Mouse (Mus musculus): ENCODE measurements at regions not wholly inside any gene's neighbourhood (a gene's known extent, or its start where the extent isn't known, plus 50 kb on each side); places are given as distances from the start of the nearest gene placed in this dataset.

DNA sequence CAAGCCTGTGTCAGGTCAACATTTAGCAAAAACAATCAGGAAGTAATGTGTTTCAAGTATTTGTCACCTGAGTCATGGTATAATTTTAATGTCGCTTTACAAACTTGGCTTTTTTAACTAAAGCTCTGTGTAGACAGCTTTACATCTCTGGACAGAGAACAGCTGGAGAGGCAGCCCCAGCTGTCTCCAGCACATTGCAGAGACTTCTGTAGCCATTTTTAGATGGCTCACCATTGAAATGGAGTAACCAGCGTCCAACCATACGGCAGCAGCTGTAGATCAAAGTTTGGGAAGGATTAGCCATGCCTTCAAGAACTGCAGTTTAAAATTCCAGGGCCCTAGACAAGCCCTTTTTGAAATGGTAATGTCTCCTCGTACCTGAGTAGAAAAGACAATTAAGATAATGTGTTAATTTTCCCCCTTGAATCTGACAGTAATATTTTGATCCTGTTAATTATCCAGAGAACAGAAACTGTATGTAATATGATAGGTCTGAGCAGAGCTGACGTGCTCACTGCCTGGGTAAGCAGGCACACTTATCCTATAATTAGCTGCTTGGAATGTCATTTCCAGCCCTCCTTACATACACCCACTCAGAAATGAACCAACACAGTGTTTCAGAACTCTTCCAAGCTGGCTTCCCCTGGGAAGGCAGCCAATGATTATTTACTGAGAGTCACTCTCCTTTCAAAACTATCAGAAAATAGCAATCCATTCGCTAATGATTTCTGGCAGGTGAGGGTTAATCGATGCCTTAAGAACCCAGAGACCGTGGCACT lies 104.6 kb upstream of the Irx5 start:
- H3K4me3 ChIP-seq (ENCODE audit: low read length), result no peak overlapping the region
- 0 out of 2 replicates have a peak, but pooled peaks cover under 1% of the 10 kb centered on the region for H3K27me3 ChIP-seq (ENCODE audit: insufficient read depth, low read length)
- H3K4me2 ChIP-seq (replicated peaks; ENCODE audit: low read depth, low read length), result no peak overlapping the region
- no peak overlapping the region for H3K9ac ChIP-seq (replicated peaks; ENCODE audit: low read length)
- no peaks in the 10 kb centered on the region for H3K9me3 ChIP-seq (ENCODE audit: low read length)
- H3K36me3 ChIP-seq (ENCODE audit: insufficient read depth, low read length), result no peaks in the 10 kb centered on the region
- 0 out of 2 replicates have a peak, but pooled peaks cover 4% of the 10 kb centered on the region for H3K4me1 ChIP-seq (ENCODE audit: insufficient read depth, low read length)
- H3K27ac ChIP-seq (ENCODE audit: low read length), result no peak overlapping the region
- WGBS, result 39% methylated on average over 8 of the region's 8 CpGs
- ATAC-seq (ENCODE audit: low FRiP score, low TSS enrichment), result peak; percentile 46; the same call in 1 of the 2 replicates

DNA sequence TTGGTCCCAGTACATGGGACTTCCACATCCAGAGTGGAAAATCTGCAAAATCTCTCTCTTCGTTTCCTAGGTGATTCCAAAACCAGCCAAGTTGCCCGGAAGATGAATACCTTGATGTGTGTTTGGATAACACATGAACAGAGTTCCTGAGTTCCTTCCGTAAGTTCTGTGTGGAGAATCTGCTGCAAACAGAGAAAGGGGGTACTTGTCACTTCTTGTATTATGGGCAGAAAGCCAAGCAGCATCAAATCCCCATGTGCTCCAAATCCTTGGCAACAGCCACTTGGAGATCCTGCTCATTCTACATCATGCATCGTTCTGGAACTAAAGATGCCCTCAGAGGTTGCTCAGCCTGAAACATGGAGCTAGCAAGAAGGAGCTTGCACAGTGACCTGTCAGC lies 111.1 kb upstream of the Irx5 start:
- Histone ChIP-seq H3K27ac (ENCODE audit: low read length) (no peak overlapping the region), H3K9ac (replicated peaks; ENCODE audit: low read length) (no peak overlapping the region), H3K4me1 (ENCODE audit: insufficient read depth, low read length) (no peaks in the 10 kb centered on the region), H3K27me3 (ENCODE audit: insufficient read depth, low read length) (0 out of 2 replicates have a peak, but pooled peaks cover 2% of the 10 kb centered on the region), H3K36me3 (ENCODE audit: insufficient read depth, low read length) (no peaks in the 10 kb centered on the region), H3K4me3 (ENCODE audit: low read length) (no peak overlapping the region), H3K4me2 (replicated peaks; ENCODE audit: low read depth, low read length) (no peak overlapping the region), H3K9me3 (ENCODE audit: low read length) (no peaks in the 10 kb centered on the region)
- WGBS, result 78% methylated on average over 4 of the region's 4 CpGs
- ATAC-seq (ENCODE audit: low FRiP score, low TSS enrichment), result no peak

DNA sequence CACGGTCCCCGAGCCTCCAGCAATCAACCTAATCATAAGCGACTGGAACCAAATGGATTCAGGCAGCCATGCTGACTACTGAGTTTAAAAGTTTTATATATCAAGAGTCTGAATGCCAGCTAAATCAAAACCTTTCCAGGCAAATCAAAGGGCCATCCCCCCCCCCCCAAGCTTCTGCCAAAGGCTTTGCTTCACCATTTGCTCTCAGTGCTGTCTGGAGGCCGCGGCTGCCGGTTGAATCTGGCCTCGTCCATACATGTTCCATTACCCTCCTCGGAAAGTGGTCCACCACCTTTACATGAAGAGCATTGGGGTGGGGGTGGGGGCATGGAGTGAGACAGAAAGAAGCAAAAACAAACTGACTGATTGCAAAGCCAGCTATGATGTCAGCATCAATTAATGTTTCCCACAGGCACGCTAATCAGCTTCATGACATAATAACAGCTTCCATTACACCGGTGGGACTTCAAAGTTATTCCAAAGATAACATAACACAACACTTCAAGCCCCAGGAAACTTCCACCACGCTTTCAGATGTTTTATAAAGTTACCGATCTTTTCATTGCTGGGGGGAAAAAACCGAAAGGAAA lies 116.6 kb upstream of the Irx5 start:
- no peak overlapping the region for H3K4me3 ChIP-seq (ENCODE audit: low read length)
- H3K27me3 ChIP-seq (ENCODE audit: insufficient read depth, low read length), result no peaks in the 10 kb centered on the region
- no peak overlapping the region for H3K9ac ChIP-seq (replicated peaks; ENCODE audit: low read length)
- H3K36me3 ChIP-seq (ENCODE audit: insufficient read depth, low read length), result no peaks in the 10 kb centered on the region
- no peaks in the 10 kb centered on the region for H3K4me1 ChIP-seq (ENCODE audit: insufficient read depth, low read length)
- H3K9me3 ChIP-seq (ENCODE audit: low read length), result no peaks in the 10 kb centered on the region
- H3K4me2 ChIP-seq (replicated peaks; ENCODE audit: low read depth, low read length), result no peak overlapping the region
- no peak overlapping the region for H3K27ac ChIP-seq (ENCODE audit: low read length)
- WGBS, result 65% methylated on average over 13 of the region's 13 CpGs
- ATAC-seq (ENCODE audit: low FRiP score, low TSS enrichment), result no peak

DNA sequence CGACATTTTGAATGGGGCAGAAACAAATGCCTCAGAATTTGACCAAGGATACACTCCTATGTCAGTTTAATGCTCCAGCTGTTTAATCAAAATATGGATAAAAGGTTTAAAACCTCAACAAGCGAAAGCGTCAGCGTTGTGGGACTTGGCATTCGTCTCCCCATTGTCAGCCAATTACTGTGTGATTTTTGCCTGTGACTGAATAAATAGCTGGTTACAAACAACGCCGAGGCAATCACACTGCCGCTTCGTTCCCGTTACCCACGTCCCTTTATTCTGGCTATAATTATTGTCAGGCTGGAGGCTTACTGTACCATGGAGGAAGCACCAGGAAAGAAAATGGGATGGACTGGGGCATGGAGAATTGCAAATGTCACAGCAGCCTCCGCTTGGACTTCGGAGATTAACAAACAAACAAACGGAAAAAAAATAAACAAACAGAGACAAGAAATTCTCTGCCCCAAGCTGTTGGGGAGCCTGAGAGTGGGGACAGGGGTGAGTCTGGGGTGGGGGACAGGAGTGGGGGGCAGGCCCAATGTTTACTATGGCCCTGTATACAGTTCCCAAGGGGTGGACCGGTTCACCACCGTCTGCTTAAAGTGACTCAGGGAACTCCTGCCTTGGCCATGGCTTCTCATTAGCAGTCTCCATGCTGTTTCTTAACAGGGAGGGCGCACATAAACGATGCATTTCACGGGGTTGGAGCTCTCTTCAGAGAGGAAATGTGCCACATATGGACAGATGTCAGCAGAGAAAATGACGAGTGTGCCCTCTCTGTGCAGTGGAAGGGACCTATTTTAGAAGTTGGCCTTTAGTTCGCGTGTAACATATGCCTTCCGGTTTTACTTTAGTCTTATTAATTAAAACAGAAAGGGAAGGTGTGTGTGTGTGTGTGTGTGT lies 125.8 kb upstream of the Irx5 start:
- no peaks in the 10 kb centered on the region for H3K27me3 ChIP-seq (ENCODE audit: insufficient read depth, low read length)
- WGBS, result 71% methylated on average over 23 of the region's 23 CpGs
- no peak for ATAC-seq (ENCODE audit: low FRiP score, low TSS enrichment)
- H3K4me1 ChIP-seq (ENCODE audit: insufficient read depth, low read length), result no peaks in the 10 kb centered on the region
- H3K9ac ChIP-seq (replicated peaks; ENCODE audit: low read length), result no peak overlapping the region
- no peak overlapping the region for H3K27ac ChIP-seq (ENCODE audit: low read length)
- no peaks in the 10 kb centered on the region for H3K36me3 ChIP-seq (ENCODE audit: insufficient read depth, low read length)
- no peak overlapping the region for H3K4me3 ChIP-seq (ENCODE audit: low read length)
- no peaks in the 10 kb centered on the region for H3K9me3 ChIP-seq (ENCODE audit: low read length)
- H3K4me2 ChIP-seq (replicated peaks; ENCODE audit: low read depth, low read length), result no peak overlapping the region

DNA sequence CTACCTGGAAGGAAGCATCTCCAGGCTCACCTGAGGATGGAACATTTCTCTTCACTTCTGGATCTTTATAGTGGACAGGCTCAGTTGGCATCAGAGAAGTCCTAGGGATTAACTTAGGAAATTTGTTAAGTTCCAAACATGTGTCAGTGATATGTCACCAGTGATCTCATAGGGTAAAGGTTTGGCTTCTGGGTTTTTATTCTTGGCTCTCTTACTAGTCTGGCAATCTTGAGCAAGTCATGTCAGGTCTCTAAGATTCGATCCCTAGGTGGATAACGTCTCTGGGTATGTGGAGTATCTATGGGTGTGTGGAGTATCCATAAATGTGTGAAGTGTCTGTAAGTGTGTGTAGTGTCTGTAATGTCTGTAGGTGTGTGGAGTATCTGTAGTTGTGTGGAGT lies 127.9 kb upstream of the Irx5 start:
- Histone ChIP-seq H3K4me3 (ENCODE audit: low read length) (no peak overlapping the region), H3K27me3 (ENCODE audit: insufficient read depth, low read length) (no peaks in the 10 kb centered on the region), H3K36me3 (ENCODE audit: insufficient read depth, low read length) (no peaks in the 10 kb centered on the region), H3K9me3 (ENCODE audit: low read length) (no peaks in the 10 kb centered on the region), H3K4me2 (replicated peaks; ENCODE audit: low read depth, low read length) (no peak overlapping the region), H3K27ac (ENCODE audit: low read length) (no peak overlapping the region), H3K4me1 (ENCODE audit: insufficient read depth, low read length) (no peaks in the 10 kb centered on the region), H3K9ac (replicated peaks; ENCODE audit: low read length) (no peak overlapping the region)
- WGBS, result 93% methylated on average over 2 of the region's 2 CpGs
- ATAC-seq (ENCODE audit: low FRiP score, low TSS enrichment), result no peak

DNA sequence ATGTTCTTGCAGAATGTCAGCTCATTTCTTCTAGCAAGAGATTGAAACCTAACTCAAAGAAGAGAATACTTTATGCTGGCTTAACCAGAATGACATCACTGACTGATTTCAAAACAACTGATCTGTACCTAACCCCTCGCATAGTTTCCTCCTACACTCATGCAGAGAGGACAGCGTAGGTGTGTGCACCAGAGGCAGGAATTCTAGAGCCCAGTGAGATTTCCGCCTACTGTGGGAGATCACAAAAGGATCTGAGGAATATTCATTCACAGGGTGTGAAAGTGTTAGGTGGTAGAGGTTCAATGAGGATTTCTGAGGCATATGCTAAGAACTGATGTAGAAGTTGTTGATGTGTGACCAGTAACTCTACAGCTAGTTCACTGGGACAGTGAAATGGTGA lies 132.5 kb upstream of the Irx5 start:
- no peak for ATAC-seq (ENCODE audit: low FRiP score, low TSS enrichment)
- H3K4me1 ChIP-seq (ENCODE audit: insufficient read depth, low read length), result no peaks in the 10 kb centered on the region
- H3K36me3 ChIP-seq (ENCODE audit: insufficient read depth, low read length), result no peaks in the 10 kb centered on the region
- 75% methylated on average over 3 of the region's 3 CpGs for WGBS
- H3K27me3 ChIP-seq (ENCODE audit: insufficient read depth, low read length), result no peaks in the 10 kb centered on the region
- H3K27ac ChIP-seq (ENCODE audit: low read length), result no peak overlapping the region
- no peaks in the 10 kb centered on the region for H3K9me3 ChIP-seq (ENCODE audit: low read length)
- H3K4me2 ChIP-seq (replicated peaks; ENCODE audit: low read depth, low read length), result no peak overlapping the region
- no peak overlapping the region for H3K4me3 ChIP-seq (ENCODE audit: low read length)
- H3K9ac ChIP-seq (replicated peaks; ENCODE audit: low read length), result no peak overlapping the region

DNA sequence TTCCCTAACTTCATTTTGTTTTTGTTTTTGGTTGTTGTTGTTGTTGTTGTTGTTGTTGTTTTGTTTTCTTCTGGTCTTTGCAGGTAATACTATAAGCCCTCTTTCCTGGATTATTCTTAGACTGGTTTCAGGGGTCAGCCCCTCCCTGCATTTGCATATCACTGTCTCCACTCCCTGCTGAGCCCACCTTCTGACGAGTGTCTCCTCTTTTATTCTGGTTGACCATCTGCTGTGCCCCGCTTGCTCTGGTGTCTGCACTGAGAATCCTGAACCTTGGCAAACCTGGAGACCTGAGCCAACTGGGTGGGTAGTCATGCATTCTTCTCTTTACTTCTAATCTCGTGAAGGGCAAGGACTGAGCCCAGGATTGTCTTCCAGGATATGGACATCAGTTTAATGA lies 134.4 kb upstream of the Irx5 start:
- Histone ChIP-seq H3K4me3 (ENCODE audit: low read length) (no peak overlapping the region), H3K4me2 (replicated peaks; ENCODE audit: low read depth, low read length) (no peak overlapping the region), H3K9ac (replicated peaks; ENCODE audit: low read length) (no peak overlapping the region), H3K27me3 (ENCODE audit: insufficient read depth, low read length) (no peaks in the 10 kb centered on the region), H3K36me3 (ENCODE audit: insufficient read depth, low read length) (no peaks in the 10 kb centered on the region), H3K4me1 (ENCODE audit: insufficient read depth, low read length) (no peaks in the 10 kb centered on the region), H3K27ac (ENCODE audit: low read length) (no peak overlapping the region), H3K9me3 (ENCODE audit: low read length) (no peaks in the 10 kb centered on the region)
- WGBS, result 59% methylated on average over 3 of the region's 3 CpGs
- ATAC-seq (ENCODE audit: low FRiP score, low TSS enrichment), result no peak

DNA sequence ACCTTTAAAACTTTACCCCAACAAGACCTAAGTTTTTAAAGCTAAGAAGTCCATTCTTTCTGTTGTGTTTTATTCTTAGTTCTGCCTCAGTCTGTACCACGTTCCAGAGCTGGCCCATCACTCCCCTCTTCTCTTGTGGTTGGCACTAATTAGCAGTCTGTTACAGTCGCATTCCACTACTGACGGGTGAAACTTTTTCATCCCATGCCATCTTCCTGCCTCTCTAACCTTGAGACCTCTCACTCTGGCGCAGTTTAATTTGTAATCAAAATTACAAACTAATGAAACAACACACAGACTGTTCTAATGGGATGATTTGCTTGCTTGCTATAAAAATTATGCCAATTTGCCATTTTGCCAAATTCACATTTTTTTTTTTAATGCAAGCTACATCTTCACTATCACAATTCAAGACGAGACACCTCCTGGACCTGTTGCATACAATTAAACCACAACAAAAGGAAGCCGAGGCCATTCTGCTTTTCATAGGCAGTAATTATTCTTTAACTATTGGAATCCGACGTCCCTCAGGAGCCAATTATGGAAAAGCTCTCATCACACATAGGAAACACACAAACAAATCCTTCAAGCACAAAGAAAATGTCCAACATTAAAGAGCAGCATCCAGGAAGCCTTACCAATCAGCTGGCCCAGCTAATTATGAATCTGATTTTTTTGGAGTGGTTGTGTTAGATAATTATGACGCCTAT lies 138.1 kb upstream of the Irx5 start:
- no peak for ATAC-seq (ENCODE audit: low FRiP score, low TSS enrichment)
- Histone ChIP-seq H3K27ac (ENCODE audit: low read length) (no peak overlapping the region), H3K4me1 (ENCODE audit: insufficient read depth, low read length) (no peaks in the 10 kb centered on the region), H3K4me3 (ENCODE audit: low read length) (no peak overlapping the region), H3K4me2 (replicated peaks; ENCODE audit: low read depth, low read length) (no peak overlapping the region), H3K9me3 (ENCODE audit: low read length) (no peaks in the 10 kb centered on the region), H3K36me3 (ENCODE audit: insufficient read depth, low read length) (no peaks in the 10 kb centered on the region), H3K27me3 (ENCODE audit: insufficient read depth, low read length) (0 out of 2 replicates have a peak, but pooled peaks cover 2% of the 10 kb centered on the region), H3K9ac (replicated peaks; ENCODE audit: low read length) (no peak overlapping the region)
- 81% methylated on average over 9 of the region's 9 CpGs for WGBS

DNA sequence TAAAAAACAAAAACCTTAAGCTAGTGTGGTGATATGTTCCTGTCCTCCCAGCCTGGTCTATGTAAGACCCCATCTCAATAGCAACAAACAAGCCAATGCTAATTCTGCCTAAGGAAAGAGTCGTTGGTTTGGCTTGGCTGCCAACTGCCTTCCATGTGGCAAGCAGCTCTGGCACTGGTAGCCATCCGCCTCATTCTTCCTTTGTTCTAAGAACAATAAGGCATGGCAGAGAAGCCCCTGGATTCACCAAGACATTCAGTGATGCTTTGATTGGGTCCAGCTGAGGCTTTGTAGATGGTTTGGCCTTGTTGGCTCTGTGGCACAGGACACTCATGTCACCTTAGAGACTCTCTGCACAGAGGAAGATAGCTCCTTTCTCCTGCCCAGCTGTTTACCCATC lies 139.9 kb upstream of the Irx5 start:
- H3K9ac ChIP-seq (replicated peaks; ENCODE audit: low read length), result no peak overlapping the region
- H3K27ac ChIP-seq (ENCODE audit: low read length), result no peak overlapping the region
- no peak overlapping the region for H3K4me2 ChIP-seq (replicated peaks; ENCODE audit: low read depth, low read length)
- no peak for ATAC-seq (ENCODE audit: low FRiP score, low TSS enrichment)
- H3K9me3 ChIP-seq (ENCODE audit: low read length), result no peaks in the 10 kb centered on the region
- no peak overlapping the region for H3K4me3 ChIP-seq (ENCODE audit: low read length)
- H3K36me3 ChIP-seq (ENCODE audit: insufficient read depth, low read length), result no peaks in the 10 kb centered on the region
- 0 out of 2 replicates have a peak, but pooled peaks cover 9% of the 10 kb centered on the region for H3K27me3 ChIP-seq (ENCODE audit: insufficient read depth, low read length)
- H3K4me1 ChIP-seq (ENCODE audit: insufficient read depth, low read length), result no peaks in the 10 kb centered on the region
- 85% methylated on average over 2 of the region's 2 CpGs for WGBS

Measured in kidney, embryonic 16.5 days (tissue).